Mouse (Mus musculus) kidney, postnatal 25 days (tissue): Measurements from ENCODE around the gene Bcl2l10.
A peak's percentile ranks its signal among the peaks of the same experiment; 100 is the strongest.

Source experiments
- DNase-seq, 2 experiments: peaks; one replicate each; pipeline ENCODE4 v3.0.0; 2021; ENCODE audit warnings: mixed read lengths in 2 of 2

Bcl2l10 gene

DNA sequence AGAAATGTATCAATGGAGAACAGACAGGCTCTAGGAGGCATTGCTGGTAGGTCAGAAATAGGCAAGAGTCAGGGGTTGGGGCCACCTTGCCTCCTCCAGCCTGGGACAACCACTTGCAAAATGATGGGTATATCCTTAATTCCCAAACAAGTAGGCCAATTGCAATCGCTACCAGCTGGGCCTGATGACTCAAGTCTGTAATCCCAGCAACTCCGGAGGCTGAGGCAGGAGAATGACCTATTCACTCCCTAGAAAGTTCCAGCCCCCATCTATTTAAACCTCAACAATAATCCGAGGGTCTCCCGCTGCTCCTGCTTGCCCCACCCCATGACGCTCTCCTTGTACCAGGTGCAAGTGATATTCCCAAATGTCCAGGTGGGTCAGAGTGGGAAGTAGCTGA lies at the start of gene Bcl2l10:
Gene Bcl2l10 (plus strand): TSS at position 301 of the 400 bp plus-strand sequence.
- no peak for DNase-seq

DNA sequence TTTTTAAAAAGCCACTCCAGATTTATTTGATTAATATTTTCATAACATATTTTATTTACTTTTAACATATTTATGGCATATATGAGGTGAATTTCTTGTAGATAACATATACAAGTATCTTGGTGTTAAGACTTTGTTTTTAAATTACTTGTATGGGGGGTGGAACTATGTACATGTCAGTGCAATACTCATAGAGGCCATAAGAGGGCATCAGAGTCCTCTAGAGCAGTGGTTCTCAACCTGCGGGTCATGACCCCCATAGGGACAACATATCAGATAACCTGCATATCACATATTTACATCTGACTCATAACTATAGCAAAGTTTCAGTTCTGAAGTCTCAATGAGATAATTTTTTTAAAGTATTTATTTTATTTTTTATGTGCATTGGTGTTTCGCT lies 48.2 kb upstream of the Bcl2l10 start:
- peak in 1 of 2 experiments; percentile 11 for DNase-seq

DNA sequence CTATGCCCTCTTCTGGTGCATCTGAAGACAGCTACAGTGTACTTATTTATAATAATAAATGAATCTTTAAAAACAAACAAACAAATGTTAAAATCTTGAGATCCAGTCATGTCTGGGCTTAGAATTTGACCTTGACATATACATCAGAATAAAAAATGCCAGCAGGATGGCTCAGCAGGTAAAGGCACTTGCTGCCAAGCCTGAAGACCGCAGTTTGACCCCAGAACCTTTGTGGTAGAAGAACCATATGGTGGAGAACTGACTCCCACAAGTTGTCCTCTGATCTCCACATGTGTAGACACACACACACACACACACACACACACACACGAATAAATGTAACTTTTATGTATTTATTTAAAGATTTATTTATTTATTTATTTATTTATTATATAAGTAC lies 44.5 kb upstream of the Bcl2l10 start:
- no peak for DNase-seq

DNA sequence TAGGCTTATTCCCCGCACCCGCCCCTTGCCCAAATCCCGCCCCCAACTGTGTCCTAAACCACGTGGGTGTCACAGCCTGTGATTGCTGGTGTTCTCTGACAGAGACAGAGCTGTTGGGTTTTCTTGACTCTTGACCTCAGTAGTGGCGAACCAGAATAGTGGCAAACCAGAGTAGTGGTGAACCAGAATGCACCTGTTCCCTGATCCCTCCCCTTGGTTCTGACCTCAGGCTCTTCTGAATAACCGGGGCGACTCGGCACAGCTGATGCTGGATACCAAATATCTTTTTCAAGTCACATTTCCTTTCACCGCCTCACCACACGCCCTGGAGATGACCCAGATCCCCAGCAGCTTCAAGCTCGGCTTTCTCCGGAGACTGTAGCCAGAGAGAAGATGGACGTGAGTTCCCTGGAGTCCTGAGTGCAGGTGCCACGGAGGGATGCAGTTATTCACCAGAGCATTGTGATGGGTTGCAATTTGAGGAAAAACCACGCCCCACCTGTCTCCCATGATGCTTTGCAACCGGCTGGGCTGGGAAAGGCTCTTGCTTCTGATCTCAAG lies 43.8 kb upstream of the Bcl2l10 start:
- no peak for DNase-seq

DNA sequence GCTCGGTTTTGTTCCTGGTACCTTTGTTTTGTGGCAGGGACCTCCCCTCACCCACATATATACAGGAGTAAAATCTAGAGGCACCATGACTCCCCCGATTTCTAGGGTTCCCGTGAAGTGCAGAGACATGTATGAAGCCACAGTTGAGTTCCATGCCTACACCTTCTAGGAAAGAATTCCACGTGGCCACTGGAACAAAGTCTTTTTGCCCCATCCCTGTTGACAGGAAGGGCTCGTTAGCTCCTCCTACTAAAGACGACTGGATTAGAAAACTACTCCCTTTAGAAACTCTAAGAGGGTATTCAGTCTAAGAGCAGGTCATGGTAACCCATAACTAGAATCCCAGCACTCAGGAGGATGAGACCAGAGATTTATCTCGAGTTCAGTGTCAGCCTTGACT lies 43.3 kb upstream of the Bcl2l10 start:
- no peak for DNase-seq

DNA sequence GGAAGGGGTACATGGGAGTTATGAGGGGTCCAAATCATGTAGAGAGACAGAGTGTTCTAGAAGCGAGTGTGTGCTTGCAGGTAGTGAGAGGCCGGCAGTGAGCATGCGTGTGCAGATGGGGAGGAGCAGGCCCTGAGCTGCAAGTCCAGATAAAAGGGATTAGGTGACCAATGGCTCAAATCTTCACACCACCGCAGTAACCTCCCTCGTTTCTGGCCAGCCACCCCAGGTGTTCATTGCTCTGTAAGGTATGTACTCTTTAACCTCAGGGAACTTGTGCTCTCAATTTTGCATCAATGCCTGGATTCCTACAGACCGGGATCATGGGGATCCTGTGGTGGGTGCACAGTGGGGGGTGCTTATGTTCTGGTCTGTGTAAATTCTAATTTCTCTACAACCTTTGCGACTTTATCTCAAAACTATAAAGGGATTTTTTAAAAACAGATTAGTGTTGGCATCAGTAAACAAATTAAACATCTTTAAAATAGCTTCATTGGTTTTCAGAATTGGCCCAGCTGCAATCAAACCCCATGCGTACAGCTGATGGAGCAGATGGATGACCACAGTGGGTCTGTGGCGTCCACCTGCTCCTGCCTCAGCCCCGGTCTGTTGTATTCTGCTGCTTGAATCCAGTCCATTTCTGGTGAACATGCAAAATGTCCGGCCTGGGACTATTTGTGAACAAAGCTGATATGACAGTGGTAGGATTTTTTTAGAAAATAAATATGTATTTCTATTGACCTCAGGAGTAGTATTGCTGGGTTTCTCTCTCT lies 41.2 kb upstream of the Bcl2l10 start, which contains the start of gene Gnb5:
Gene Gnb5 (plus strand): TSS at position 163 of the 773 bp plus-strand sequence.
- DNase-seq, result no peak

DNA sequence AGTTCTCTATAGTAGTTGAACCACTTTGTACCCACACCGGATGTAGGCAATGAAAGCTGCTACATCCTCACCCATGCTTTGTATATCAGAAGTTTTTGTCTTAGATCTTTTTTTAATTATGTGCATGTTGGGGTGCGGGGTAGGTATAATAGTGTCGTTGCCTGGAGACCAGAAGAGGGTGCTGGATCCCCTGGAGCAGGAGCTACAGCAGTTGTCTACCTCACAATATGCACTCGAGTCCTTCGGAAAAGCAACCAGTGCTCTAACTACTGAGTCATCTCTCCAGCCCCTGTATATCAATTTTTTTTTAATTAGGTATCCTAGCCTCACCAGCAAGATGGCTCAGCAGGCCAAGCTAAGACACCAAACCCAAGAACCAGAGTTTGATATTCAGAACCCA lies 40.5 kb upstream of the Bcl2l10 start:
- no peak for DNase-seq

DNA sequence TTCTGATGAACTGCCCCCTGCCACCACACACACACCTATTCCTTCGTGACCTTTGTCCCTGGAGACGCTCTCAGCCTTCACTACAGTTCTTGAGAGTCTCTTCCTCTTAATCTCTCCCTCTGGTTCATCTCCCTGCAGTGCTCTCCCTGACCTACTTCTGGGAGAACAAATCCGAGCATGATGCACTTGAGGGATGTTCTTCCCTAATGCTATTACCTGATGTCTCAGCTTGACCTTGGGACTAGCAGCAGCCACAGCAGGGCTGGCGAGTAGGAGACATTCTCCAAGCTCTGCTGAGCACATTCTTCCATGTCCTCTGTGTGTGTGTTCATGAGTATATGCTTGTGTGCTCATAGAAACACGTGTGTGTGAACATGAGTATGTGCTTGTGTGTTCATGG lies 38.9 kb upstream of the Bcl2l10 start:
- no peak for DNase-seq

DNA sequence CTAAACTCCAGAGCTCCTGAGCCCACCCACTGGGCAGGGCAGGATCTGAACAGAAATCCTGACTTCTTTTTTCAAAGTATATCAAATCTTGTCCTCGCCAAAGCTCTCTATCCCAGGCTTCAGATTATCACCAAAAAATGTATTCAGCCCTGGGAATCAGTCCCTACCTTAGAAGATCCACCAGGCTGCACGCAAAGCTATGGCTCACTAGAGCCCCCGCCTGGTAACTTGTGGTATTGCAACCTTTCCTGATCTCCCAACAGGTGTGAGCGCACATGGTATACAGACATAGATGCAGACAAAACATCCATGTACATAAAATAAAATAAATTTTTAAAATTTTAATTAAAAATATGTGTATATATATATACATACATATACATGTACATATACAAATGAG lies 35.5 kb upstream of the Bcl2l10 start:
- DNase-seq, result peak; percentile 71 to 90

DNA sequence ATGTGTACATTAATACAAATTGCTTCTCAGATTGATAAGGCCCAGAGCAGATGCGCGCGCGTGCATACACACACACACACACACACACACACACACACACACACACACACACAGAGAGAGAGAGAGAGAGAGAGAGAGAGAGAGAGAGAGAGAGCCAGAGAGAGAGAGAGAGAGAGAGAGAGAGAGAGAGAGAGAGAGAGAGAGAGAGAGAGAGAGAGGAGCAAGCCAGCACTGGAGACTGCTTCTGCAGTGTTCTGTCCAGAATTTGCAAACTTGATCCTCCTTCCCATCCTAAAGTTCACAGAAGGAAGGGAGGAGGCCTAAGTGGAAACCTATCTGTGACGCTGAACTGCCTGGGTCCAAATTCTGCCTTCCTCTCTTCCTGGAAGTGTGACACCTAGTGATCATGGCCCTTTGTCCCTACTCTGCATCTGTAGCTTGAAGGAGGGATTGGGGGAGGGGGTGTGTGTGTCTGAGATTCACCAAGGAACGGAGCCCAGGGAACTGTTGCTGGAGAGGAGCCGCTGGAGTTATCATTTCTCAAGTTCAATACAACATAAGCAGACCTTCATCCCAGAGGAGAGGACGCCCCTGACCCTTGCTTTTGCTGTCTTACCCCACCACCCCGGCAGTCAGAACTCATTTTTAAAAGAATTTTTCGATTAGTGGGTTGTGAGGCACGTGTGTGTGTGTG lies 34.3 kb upstream of the Bcl2l10 start:
- no peak for DNase-seq

DNA sequence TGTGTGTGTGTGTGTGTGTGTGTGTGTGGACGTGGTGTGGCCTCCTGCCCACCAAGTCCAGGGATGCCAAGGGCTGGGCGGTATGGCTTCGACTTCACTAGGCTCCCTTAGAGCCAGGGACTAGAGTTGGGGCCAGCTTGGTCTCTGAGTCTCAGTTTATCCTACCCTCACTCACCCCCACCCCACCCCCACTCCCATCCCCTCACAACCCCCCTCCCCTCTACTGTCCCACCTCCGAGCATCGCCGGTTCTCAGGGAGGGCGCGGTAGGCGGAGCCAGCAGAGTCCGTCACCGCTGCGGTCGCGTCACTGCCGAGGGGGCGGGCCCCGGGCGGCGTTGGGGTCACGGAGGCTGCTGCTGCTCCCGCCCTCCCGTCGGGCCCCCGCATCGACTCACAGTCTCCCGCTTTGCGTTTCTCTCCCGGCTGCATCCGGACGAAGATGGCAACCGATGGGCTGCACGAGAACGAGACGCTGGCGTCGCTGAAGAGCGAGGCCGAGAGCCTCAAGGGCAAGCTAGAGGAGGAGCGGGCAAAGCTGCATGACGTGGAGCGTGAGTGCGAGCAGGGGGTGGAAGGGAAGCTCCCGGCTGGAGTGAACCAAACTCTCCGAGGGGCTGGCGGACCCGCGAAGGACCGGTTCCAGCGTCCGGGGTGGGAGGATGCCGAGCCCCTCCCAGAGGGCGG lies 33.6 kb upstream of the Bcl2l10 start:
- DNase-seq, result peak; percentile 76 to 84

DNA sequence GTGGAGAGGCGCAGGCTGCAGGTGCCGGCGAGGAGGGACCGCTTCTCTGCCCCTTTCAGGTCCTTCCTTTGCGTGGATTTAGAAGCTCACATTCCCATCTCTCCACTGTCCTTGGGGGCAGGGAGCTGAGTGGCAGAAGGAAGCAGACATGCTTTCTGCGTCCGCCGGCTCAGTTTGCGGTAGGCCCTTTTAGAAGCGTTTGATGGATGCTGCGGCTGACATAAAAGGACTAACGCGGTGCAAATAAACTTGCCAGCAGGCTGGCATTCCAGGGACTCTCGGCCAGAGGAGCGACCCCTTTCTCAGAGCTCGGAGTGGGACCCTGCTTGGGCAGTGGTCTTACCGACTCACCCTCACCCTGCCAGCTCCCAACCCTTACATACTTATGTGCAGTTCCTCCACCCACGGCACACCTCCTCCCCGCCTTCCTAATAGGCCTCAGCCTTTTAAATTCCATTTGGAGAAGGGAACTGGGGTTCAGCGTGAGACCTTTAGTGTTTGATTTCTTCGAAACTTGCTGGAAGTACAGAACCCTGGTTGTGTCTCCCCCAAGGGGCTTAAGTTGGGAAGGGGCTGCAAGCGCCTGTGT lies 32.9 kb upstream of the Bcl2l10 start:
- DNase-seq, result peak in 1 of 2 experiments; percentile 7

DNA sequence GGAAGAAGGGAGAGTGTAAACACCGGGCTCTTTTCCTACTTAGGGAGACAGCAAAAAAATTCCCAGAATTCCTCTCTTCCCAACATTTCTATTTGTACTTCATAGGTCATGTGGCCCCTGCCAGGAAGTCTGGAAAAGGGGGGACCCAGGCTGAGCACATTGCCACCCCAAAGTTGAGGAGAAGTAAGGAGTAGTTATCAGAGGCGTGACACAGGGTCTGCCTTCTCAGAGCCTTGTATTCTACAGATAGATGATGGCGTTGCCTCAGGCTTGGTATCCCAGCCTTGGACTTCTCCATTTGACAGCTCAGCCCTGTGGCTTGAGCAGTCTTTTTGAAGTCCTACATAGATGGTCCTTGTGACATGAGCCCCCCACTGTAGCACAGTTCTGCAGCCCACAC lies 32.3 kb upstream of the Bcl2l10 start:
- DNase-seq, result no peak

DNA sequence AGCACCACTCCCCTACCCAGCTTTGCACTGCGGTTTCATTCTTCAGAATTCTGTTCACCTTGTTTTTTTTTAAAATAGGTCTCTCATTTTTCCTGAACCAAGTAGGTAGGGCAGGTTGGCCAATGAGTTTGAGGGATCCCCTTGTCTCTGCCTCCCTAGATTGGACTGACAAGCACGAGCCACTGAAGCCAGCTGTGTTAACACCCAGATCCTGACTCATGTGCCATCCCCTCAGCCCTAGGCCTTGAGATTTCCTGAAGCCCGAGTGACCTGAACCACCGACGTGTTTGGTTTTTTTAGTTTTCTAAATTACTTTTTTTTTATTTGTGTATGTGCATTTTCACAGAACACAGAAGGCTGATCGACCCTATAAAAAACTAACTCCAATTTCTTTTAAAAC lies 30.8 kb upstream of the Bcl2l10 start:
- no peak for DNase-seq

DNA sequence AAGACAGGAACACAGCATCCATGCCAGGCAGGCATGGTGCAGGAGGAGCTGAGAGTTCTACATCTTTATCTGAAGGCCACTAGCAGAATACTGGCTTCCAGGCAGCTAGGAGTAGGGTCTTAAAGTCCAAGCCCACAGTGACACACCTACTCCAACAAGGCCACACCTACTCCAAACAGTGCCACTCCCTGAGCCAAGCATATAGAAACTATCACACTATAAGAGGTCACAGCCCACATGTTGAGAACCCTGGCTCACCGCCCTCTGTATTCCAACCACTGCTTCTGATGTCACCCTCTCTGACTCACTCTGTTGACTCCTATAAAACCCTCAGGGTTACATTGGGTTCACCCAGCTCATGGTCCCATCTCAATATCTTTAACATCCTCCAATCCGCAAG lies 29.4 kb upstream of the Bcl2l10 start:
- DNase-seq, result no peak

DNA sequence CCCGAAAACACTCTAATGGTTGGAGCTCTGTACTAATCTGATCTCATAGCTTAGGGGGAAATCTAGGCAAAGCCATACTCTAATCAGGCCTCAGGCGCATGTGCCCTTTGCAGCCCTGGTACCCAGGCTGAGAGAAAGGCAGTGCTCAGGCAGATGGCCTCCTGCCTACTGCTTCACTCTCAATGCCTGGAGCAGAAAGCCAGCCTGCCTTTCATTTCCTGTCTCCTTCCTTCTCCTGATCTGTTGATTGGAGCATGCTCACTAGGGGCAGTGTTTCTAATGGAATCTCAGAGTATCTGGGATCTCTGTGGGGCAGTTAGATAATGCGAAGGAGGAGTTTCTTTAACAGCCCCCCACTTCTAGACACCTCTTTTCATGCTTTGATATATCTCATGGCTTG lies 28.2 kb upstream of the Bcl2l10 start:
- DNase-seq, result no peak

DNA sequence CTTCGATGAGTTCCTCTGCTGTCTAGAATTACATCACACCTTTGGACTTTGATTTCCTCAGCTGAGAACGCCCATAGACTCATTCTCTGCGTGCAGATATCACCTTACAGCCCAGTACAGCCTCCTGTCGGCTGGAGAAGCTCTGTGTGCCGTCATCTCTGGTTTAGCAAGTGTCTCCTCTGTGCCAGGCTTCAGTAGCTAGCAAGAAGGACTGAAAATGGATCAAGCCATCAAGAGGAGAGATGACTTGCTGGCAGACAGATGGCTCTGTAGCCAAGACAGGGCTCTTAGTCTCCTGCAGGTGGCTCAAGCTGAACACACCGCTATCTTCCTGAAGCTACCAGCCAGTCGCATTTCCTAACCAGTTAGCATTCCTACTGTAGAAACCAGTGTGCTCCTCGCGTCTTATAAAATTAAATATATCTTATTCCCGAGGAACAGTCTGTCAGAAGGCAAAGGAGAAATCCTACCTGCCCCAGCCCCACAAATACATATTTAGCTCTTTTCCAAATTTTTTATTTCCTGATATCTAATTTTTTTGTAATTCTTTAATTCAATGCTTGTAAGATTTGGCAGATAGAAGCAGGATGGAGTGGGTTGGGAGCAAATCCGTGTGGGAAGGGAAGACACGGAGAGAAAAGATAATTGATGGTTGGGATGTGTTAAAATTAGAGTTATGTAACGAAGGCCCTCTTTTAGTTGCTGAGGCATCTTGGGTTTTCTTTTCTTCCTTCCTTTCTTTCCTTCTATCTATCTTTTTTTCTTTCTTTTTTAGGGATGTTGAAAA lies 25.3 kb upstream of the Bcl2l10 start:
- DNase-seq, result no peak

DNA sequence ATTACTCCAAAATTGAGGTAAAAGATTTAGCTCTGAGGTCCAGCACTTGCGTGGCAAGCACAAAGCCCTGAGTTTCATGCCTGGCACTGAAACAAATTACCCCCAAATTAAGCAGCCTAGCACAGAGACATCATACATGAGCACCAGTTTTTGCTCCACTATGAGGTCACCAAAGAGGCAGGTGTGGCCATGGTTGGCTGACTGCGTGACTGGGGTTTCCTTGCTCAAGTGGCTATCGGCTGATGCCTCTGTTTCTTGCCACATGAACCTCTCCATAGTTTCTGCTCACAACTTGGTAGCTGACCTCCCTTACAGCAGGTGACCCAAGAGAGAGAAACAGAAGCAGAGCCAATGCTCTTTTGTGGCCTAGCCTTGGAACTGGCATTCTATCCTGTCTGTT lies 19.5 kb upstream of the Bcl2l10 start:
- DNase-seq, result no peak

DNA sequence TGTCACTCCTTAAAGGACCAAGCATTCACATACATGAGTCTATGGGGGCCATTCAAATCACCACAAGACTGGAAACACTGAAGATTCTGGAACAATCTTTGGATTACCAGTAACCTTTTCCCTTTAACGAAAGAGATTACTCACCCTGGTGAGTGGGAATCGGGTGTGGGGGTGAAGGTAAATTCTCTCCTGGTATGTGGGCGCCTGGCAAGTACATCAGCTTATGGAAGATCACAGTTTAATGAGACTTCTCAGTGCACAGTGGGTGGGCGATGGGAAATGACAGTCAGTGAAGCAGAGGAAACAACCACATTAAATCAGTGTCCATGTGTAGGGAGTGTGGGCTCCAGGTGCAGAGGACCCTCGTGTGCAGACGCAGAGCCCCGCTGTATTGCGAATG lies 16.7 kb upstream of the Bcl2l10 start:
- DNase-seq, result no peak

DNA sequence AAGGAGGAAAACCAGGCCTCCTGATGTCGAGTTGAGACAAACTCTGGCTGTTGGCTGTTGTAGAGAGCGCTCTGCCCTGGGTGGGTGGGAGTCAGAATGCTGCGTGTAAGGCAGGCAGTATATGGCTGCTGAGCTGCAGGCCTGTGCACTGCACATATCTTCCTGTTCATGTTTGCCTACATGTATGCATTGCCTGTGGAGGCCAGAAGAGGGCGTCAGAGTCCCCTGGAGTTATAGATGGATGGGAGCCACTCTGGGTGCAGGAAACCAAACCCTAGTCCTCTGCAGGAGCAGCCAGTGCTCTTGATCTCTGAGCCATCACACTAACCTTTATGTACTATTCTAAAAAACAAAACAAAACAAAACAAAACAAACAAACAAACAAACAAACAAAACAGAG lies 13.1 kb upstream of the Bcl2l10 start:
- no peak for DNase-seq

DNA sequence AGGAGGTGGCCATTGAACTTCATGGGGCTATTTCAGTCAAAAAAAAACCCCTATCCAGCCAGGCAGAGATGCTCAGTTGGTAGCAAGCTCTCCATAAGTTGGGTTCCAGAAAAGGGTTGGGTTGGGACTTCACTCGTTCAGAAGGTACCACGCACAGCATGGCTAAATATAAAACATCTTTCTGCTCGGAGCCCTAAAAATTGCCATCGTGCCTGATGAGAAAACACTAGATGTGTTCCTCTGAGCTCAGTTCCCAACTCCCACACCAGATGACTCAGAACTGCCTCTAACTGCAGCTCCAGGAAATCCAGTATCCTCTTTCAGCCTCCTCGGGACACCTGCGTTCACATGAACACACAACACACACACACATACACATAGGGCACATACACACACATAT lies 9.5 kb upstream of the Bcl2l10 start:
- no peak for DNase-seq

DNA sequence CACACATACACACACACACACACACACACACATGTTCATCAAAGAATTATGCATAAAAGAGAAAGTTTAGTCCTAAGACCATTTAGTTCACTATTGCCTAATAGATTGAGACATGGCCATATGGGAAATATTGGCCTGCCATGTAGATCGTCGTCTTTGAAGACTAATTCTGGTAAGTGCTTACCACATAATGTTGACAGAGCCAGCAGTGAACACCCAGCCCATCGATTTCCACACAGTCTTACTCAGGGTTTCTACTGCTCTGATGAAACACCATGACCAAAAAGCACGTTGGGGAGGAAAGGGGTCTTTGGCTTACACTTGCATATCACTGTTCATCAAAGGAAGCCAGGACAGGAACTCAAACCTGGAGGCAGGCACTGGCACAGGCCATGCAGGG lies 5.1 kb upstream of the Bcl2l10 start:
- DNase-seq, result no peak
